Mouse (Mus musculus) urinary bladder, postnatal 25 days (tissue): Measurements from ENCODE around the gene Gm26602.

Experiments
- DNase-seq: peaks from one replicate; pipeline ENCODE4 v3.0.0; 2022; ENCODE audit warnings: low spot score

The Gm26602 gene

DNA sequence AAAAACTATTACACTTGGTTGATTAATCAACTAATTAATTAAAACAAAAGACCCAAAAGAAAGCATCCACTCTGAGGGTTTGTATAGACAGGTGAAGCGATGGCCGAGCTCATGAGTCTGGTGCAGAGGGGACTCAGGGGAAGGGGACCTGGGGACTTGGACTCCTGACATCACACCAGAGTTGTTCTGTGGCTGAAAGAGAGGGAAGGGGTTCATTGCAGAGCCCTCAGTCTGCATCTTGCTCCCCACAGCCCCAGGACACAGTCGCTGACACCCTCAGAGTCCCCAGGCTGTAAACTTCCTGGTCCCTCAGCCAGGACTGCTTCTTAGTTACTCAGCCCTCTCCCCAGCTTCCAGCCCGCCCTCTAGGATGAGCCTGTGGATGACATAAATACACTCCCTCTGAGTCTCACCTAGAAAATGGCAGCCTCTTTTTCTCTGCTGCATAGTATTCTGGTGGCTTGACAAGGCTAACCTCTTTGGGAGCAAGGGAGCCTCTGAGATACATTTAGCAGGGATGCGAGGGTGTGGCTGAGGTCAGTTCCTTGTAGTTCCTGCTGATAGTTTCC is 7.0 kb downstream of the Gm26602 start:
- DNase-seq, result no peak

- DNase-seq, result no peak
These were observed 7.8 kb downstream of the Gm26602 start for GRCm38 (mm10) chr10:79918231-79919078.

DNA sequence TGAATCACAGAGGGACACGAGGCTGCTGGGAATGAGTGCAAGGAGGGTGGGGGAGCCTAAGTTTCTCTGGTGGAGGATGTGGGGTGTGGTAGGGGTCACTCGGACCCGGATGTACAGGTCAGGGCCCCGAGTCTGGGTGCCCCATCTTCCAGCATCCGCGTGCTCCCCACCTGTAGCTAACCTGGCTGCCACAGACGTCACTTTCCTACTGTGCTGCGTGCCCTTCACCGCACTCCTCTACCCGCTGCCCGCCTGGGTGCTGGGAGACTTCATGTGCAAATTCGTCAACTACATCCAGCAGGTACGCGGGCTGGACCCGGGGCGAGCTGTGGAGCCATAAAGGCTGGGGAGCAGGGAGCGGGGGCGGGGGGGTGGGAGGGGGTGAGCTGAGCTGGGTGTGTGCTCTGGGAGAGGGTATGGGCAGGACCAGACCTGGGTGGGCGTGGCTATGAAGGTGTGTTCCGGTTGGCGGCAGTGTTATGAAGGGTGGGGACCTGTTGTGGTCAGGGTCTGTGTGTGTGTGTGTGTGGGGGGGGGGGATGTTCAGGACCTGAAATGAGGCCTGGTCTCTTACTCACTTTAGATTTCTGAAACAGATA is 8.7 kb downstream of the Gm26602 start:
- DNase-seq, result no peak

DNA sequence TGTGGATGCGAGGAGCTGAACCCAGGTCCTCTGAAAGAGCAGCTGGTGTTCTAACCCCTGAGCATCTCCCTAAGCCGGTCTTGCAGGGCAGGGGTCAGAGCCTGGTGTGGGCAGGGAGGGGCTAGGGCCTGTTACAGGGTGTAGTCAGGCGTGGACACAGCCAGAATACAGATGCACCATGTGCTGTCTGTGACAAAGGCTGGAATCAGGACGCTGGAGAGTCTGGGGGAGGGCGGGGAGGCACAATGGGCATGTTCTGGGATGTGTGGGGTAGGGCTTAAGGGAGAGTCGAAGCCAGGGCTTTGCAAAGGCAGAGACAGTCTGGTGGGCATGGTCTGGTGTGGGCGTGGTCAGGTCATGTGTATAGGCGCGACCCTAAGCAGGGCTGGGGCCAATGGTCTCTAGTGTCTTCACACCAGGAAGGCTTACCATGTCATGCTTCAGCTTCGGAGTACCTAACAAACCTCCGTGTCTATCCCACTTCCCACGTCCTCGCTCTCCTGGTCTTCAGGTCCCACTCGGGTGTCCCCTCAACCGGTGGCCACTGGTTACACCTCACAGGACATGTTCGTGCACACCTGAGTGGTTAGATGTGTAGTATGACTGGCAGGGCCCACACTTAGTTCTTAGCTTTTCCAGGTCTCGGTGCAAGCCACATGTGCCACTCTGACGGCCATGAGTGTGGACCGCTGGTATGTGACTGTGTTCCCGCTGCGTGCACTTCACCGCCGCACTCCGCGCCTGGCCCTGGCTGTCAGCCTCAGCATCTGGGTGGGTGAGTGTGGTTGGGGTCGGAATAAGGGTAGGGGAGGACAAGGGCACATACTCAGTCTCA is 9.6 kb downstream of the Gm26602 start:
- DNase-seq, result no peak

DNA sequence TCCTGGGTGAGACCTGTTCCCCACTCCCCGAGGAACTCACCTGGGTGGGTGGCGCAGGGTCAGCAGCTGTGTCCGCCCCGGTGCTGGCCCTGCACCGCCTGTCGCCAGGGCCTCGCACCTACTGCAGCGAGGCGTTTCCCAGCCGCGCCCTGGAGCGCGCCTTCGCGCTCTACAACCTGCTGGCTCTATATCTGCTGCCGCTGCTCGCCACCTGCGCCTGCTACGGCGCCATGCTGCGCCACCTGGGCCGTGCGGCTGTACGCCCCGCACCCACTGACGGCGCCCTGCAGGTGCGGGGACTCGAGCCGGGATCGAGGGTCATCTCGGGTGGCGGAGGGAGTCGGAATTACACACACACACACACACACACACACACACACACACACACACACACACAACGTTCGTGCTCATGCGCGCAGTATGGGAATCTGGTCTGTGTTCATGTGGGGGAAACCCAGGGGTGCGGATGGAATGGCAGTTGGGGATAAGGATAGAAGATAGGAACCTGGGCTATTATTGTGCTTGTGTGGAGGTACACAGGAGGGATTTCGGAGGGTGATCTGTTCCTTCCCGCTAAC is 10.4 kb downstream of the Gm26602 start, which contains the start of gene R3hdm4:
R3hdm4 (minus strand) TSS at position 251 of the 578 bp plus-strand sequence.
- no peak for DNase-seq

GRCm38 (mm10) chr10:79921572-79921971 is 10.9 kb downstream of the Gm26602 start:
- DNase-seq, result no peak

- DNase-seq, result peak; percentile 94
These were observed 14.5 kb downstream of the Gm26602 start for GRCm38 (mm10) chr10:79924998-79925784.

DNA sequence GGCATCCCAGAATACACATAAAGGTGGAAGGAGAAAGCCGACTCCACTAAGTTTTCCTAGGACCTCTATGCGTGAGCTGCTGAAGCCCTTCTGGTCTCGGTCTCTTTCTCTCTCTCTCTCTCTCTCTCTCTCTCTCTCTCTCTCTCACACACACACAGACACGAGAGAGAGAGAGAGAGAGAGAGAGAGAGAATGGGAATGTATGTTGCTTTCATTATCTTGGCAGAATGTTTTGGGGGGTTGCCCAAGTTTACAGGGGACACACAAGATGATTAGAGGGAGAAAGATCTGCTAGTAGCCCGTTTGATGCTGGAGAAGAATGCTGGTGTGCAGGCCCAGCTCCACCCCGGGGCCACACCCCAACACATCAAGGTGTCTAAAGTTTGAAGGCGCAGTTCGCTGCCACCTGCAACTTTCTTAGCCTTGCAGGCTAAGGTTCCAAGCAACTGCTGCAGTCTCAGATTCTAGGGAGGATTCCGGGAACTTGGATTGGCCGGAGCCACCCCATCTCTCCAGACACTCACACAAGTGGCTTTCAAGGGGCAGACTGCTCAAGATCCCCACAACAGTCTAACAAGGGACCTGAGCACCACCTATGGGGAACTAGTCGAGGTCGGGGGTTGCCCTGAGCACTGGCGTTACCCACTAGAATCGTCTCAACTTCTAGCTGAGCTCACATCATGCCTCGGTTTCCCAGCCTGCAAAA is 15.3 kb downstream of the Gm26602 start:
- no peak for DNase-seq

- peak; percentile 88 for DNase-seq
These were observed 16.1 kb downstream of the Gm26602 start, which contains the start of gene Arid3a for GRCm38 (mm10) chr10:79926491-79927323. TSS of gene Arid3a (plus strand) at chr10:79927043.

DNA sequence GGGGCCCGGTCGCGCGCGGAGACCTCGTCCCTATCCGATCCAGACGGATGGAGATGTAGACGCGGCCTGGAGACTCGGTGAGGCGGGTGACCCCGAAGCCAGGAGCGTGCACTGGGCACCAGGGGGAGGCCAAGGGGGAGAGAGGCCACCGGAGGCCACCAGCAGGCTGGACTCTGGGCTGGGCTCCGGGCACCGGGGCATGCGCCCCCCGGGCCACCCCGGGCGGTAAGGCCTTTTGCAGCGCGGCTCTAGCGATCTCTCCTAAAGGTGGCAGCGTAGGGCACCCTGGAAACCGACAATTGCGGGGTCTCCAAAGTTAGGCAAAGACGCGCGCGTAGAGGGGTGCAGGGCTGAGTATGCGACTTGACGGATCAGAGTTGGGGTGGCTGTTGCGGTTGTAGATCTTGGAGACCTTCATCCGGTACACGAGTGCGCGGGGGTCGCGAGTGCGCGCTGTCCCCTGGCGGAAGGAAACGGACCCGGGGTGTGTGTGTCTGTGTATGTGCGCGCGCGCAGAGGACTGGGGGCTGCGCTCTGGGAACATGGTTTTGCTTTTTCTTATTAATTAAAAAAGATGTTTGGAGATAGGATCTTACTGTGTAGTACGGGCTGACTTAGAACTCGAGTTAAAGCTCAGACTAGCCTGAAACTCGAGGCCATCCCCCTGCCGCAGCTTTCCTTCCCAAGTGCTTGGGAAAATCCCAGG is 16.8 kb downstream of the Gm26602 start:
- DNase-seq, result no peak

- DNase-seq, result no peak
These were observed 17.5 kb downstream of the Gm26602 start for GRCm38 (mm10) chr10:79928030-79928694.

- no peak for DNase-seq
These were observed 18.4 kb downstream of the Gm26602 start for GRCm38 (mm10) chr10:79928907-79929701.

- DNase-seq, result no peak
These were observed 19.5 kb downstream of the Gm26602 start for GRCm38 (mm10) chr10:79929967-79930825.

GRCm38 (mm10) chr10:79930826-79931186 is 20.1 kb downstream of the Gm26602 start:
- no peak for DNase-seq

- DNase-seq, result no peak
These were observed 21.1 kb downstream of the Gm26602 start for GRCm38 (mm10) chr10:79931797-79932196.

DNA sequence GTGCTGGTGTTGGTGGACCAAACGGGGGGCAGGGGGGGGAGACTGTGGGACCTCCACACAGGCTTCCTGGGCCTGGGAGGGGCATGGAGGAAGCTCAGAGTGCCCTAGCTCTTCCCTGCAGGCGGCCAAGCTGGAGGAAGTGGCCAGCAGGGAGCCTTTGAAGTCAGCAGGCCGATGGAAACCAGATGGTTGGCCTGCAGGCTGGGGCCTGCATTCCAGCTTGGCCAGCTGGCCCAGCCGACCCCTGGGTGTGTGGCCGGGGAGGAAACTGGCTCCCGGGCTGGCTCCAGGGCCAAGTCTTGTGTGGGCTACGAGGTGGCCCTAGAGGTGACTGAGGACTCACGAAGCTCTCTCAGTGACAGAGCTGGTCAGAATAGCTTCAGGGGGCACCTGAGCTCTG is 22.1 kb downstream of the Gm26602 start:
- no peak for DNase-seq
